Mouse (Mus musculus): Measurements from ENCODE around the gene 2510009E07Rik. TPM values are rescaled to one million over a fixed set of nuclear protein-coding genes. Genes with fewer than 3 reads are reported as not detected.

2510009E07Rik gene
- 1 to 10 TPM; 3.6 to 3.8 TPM for total RNA-seq (2023)

GRCm38 (mm10) chr16:21694463-21695241 is at the start of gene 2510009E07Rik:
Gene 2510009E07Rik, minus strand, starts transcription at chr16:21694665.

Other genes with a start within 250 kb of the 2510009E07Rik start
- gene Ehhadh, start 93.1 kb upstream of the 2510009E07Rik start, total RNA-seq (2023), result under 1 TPM; 0.40 to 0.94 TPM
- gene Map3k13, start 99.7 kb upstream of the 2510009E07Rik start, total RNA-seq (2023), result under 1 TPM in 1 of 2 experiments, not detected in 1; 0.09 TPM

All from neutrophil, adult 83 days (primary cell).